Mouse (Mus musculus): ENCODE measurements around the gene Lcn10. TPM values are rescaled to one million over a fixed set of nuclear protein-coding genes. Genes with fewer than 3 reads are reported as not detected.
"Not testable (repeated sequence)": the region's sequence is repeated elsewhere in the genome, so short reads cannot be mapped to it uniquely, and the experiment has no call there.

Gene Lcn10
- polyA plus RNA-seq, 2 experiments, result not detected

DNA sequence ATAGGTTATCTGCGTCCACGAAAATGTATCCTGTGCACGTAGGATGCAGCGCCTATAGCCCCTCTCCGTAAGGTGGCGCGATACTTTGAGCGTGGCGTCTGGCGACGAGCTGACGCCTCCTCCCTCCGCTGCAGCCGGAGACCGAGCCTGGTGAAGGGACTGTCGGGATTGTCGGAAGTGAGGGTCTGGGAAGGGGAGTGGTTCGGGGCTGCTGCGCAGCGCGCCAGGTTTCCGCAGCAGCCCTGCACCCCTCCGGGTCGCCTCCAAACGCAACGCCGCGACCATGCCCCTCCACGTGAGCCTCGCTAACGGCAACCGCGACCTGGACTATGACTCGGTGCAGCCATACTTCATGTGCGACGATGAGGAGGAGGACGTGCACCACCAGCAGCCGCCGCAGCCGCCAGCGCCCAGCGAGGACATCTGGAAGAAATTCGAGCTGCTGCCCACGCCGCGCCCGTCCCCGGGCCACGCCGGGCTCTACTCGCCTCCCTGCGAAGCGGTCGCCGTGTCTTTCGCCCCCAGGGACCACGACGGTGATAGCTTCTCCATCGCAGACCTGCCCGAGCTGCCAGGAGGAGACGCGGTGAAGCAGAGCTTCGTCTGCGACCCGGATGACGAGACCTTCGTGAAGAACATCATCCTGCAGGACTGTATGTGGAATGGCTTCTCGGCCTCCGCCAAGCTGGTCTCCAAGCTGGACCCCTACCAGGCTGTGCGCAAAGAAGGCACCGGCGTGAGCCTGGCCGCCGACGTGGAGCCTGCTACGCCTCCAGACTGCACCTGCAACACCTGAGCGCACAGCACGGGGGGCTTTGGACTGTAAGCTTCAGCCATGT, 24.3 kb downstream of the Lcn10 start, which contains the start of gene Bmyc:
Gene Bmyc, plus strand, starts transcription at position 97 of the 839 bp plus-strand sequence.
- peak within 1 kb of the TSS; percentile 73 for H3K9ac ChIP-seq (ENCODE audit: low read depth, low read length, severe bottlenecking)
- no peaks in the 10 kb centered on the region for H3K9me3 ChIP-seq (ENCODE audit: control insufficient read depth, low read length)
- no peaks in the 10 kb centered on the region for H3K36me3 ChIP-seq (ENCODE audit: control insufficient read depth, insufficient read depth, low read length)
- ATAC-seq (ENCODE audit: low FRiP score, low read depth), result peak; percentile 92
- DNase-seq (ENCODE audit: low spot score), result peak; percentile 83
- no peaks in the 10 kb centered on the region for H3K27me3 ChIP-seq (ENCODE audit: control insufficient read depth, insufficient read depth, low read length)
- 0 out of 2 replicates have a peak, but pooled peaks have one; percentile 43 for TF ChIP-seq POLR2A (IDR thresholded peaks at IDR 0.05; ENCODE audit: borderline replicate concordance, extremely low read depth, insufficient read depth, insufficient read length)
- peak within 1 kb of the TSS; percentile 91 for H3K4me2 ChIP-seq (replicated peaks; ENCODE audit: low read depth, low read length, severe bottlenecking)
- peak within 1 kb of the TSS; percentile 65 for H3K4me3 ChIP-seq (replicated peaks; ENCODE audit: low read length)
- H3K4me1 ChIP-seq (ENCODE audit: control insufficient read depth, insufficient read depth, low read length), result peaks cover 6% of the 10 kb centered on the region; the same call in 1 of the 2 replicates
- WGBS, result under 1% methylated on average over 63 of the region's 78 CpGs
- H3K27ac ChIP-seq (replicated peaks; ENCODE audit: low read depth, low read length), result peak within 1 kb of the TSS; percentile 77

DNA sequence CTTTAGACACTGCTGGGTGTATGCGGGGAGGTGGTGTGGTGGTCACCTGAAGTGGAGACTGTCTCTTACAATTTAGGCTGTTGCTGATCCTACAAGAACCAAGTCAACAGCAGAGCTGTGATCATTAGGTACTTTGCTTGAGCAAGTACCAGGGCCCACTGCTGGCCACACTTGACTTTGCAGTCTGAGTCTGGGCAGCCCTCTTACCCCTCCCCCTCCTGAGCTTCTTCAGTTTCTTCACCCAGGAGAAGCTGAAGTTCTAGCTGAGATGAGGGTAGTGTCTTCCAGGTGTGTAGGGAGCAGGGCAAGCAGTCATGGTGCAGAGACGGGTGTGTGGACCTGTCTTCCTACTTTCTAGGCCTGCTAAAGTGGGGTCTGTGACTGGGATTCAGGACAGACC, 25.6 kb downstream of the Lcn10 start:
- Histone ChIP-seq H3K4me1 (ENCODE audit: control insufficient read depth, insufficient read depth, low read length) (peaks cover 6% of the 10 kb centered on the region; the same call in 1 of the 2 replicates), H3K9me3 (ENCODE audit: control insufficient read depth, low read length) (no peaks in the 10 kb centered on the region), H3K4me3 (replicated peaks; ENCODE audit: low read length) (no peak overlapping the region; the same call in 1 of the 2 replicates), H3K27me3 (ENCODE audit: control insufficient read depth, insufficient read depth, low read length) (no peaks in the 10 kb centered on the region), H3K36me3 (ENCODE audit: control insufficient read depth, insufficient read depth, low read length) (no peaks in the 10 kb centered on the region), H3K9ac (ENCODE audit: low read depth, low read length, severe bottlenecking) (no peak overlapping the region), H3K27ac (replicated peaks; ENCODE audit: low read depth, low read length) (no peak overlapping the region), H3K4me2 (replicated peaks; ENCODE audit: low read depth, low read length, severe bottlenecking) (peak overlapping the region; percentile 31)
- DNase-seq (ENCODE audit: low spot score) (peak; percentile 12), ATAC-seq (ENCODE audit: low FRiP score, low read depth) (no peak)
- TF ChIP-seq POLR2A (IDR thresholded peaks at IDR 0.05; ENCODE audit: borderline replicate concordance, extremely low read depth, insufficient read depth, insufficient read length), result no peak
- WGBS, result 68% methylated on average over 2 of the region's 2 CpGs

DNA sequence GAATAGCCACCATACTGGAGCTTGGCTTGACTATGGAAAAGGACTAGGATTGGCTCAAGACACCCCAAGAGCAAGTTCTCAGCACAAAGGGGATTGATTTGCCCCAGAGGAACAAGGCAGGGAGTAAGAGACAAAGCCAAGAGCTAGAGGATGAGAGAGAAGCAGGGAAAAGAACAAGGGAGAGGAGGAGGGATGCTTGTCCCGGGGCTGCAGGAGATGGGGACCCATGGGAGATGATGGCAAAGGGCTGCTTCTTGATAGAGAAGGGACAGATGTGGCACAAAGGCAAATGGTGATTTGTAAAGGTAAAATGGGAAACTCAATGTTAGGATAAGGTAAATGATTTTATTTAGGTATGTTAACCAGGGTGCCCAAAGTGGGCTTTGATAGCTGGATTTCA, 26.5 kb downstream of the Lcn10 start:
- H3K4me1 ChIP-seq (ENCODE audit: control insufficient read depth, insufficient read depth, low read length); H3K4me2 ChIP-seq (replicated peaks; ENCODE audit: low read depth, low read length, severe bottlenecking); H3K4me3 ChIP-seq (replicated peaks; ENCODE audit: low read length); DNase-seq (ENCODE audit: low spot score); H3K9ac ChIP-seq (ENCODE audit: low read depth, low read length, severe bottlenecking); H3K36me3 ChIP-seq (ENCODE audit: control insufficient read depth, insufficient read depth, low read length); H3K9me3 ChIP-seq (ENCODE audit: control insufficient read depth, low read length); H3K27ac ChIP-seq (replicated peaks; ENCODE audit: low read depth, low read length); H3K27me3 ChIP-seq (ENCODE audit: control insufficient read depth, insufficient read depth, low read length); ATAC-seq (ENCODE audit: low FRiP score, low read depth): not testable (repeated sequence)
- 93% methylated on average over 1 of the region's 1 CpGs for WGBS

DNA sequence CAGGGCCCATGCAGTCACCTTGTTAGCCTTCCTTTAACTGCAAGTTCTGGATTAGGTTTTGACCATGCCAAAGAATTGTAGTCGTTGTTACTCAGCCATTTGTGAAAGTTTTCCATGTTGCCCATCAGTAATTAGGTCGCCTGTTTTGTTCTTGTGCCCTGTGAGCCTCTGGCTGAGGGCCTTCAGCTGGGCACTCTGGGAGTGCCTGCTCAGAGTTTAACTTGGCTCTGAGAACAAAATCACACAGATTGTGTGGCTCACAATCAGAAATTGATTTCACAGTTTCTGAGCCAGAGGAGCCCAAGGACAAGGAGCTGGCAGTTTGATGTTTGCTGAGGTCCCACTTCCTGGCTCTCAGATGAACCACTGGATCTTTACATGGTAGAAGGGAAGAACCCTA, 27.3 kb downstream of the Lcn10 start:
- not testable (repeated sequence) for H3K4me3 ChIP-seq (replicated peaks; ENCODE audit: low read length)

DNA sequence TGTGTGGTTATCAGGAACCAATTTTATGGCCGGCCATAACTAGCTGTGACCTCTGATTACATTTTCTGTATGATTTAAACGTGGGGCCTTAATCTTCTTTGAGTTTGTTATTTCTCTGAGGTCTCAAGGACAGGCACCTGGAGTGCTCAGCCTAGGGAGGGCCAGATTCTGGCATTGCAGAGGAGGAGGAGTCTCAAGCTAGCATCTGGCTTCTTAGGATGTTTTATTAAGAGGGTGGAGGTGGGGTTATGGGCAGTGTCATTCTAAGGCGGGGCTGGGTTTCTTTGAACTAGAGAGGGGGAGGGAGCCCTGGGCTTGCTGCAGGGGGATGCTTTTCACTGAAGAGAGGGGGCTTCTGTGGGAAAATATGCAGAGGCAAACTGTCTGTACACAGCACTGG, 29.1 kb downstream of the Lcn10 start:
- not testable (repeated sequence) for H3K36me3 ChIP-seq (ENCODE audit: control insufficient read depth, insufficient read depth, low read length); H3K27me3 ChIP-seq (ENCODE audit: control insufficient read depth, insufficient read depth, low read length); DNase-seq (ENCODE audit: low spot score); ATAC-seq (ENCODE audit: low FRiP score, low read depth); H3K9me3 ChIP-seq (ENCODE audit: control insufficient read depth, low read length); H3K4me3 ChIP-seq (replicated peaks; ENCODE audit: low read length); H3K9ac ChIP-seq (ENCODE audit: low read depth, low read length, severe bottlenecking); H3K27ac ChIP-seq (replicated peaks; ENCODE audit: low read depth, low read length); H3K4me1 ChIP-seq (ENCODE audit: control insufficient read depth, insufficient read depth, low read length); H3K4me2 ChIP-seq (replicated peaks; ENCODE audit: low read depth, low read length, severe bottlenecking)
- 16% methylated on average over 3 of the region's 3 CpGs for WGBS

More for the DNA sequence above, 27.3 kb downstream of the Lcn10 start:
- not testable (repeated sequence) for ATAC-seq (ENCODE audit: low FRiP score, low read depth); H3K9me3 ChIP-seq (ENCODE audit: control insufficient read depth, low read length); H3K36me3 ChIP-seq (ENCODE audit: control insufficient read depth, insufficient read depth, low read length); H3K4me1 ChIP-seq (ENCODE audit: control insufficient read depth, insufficient read depth, low read length); DNase-seq (ENCODE audit: low spot score); H3K9ac ChIP-seq (ENCODE audit: low read depth, low read length, severe bottlenecking); H3K4me2 ChIP-seq (replicated peaks; ENCODE audit: low read depth, low read length, severe bottlenecking); H3K27ac ChIP-seq (replicated peaks; ENCODE audit: low read depth, low read length); H3K27me3 ChIP-seq (ENCODE audit: control insufficient read depth, insufficient read depth, low read length)
- 62% methylated on average over 2 of the region's 2 CpGs for WGBS

Data from limb, embryonic 14.5 days (tissue).